18 mouse cellular contexts compared by ENCODE assay signal in genomic region chr5:66190481-66191184, GRCm38 (mm10). TPM values are rescaled to one million over a fixed set of nuclear protein-coding genes. Genes with fewer than 3 reads are reported as not detected.
A peak's percentile ranks its signal among the peaks of the same experiment; 100 is the strongest.
DNase-seq lines count a peak whose midpoint lies in the region; ATAC-seq and TF ChIP-seq lines count a peak whose summit lies in the region.
"Had no signal": no experiment of that assay in that cellular context is flagged by ENCODE, and none has a peak within 500 bp of the region (broad histone marks: within the 10 kb centered on the region; RNA-seq: fewer than 3 reads in every experiment).

No protein-coding gene starts in this region.

- H3K9me3 ChIP-seq in kidney, postnatal 0 days (replicated peaks; ENCODE audit: low read length), result no peaks in the 10 kb centered on the region
- no peaks in the 10 kb centered on the region for H3K9me3 ChIP-seq in kidney, embryonic 16.5 days (ENCODE audit: low read length)
- no peaks in the 10 kb centered on the region for H3K9me3 ChIP-seq in stomach, postnatal 0 days (ENCODE audit: control insufficient read depth, low read length)
- no peaks in the 10 kb centered on the region for H3K9me3 ChIP-seq in forebrain, embryonic 15.5 days
- H3K9me3 ChIP-seq: heart, embryonic 13.5 days had no signal

- no peak overlapping the region for H3K9ac ChIP-seq in kidney, postnatal 0 days (ENCODE audit: low read depth, low read length)
- no peak overlapping the region for H3K9ac ChIP-seq in kidney, embryonic 16.5 days (replicated peaks; ENCODE audit: low read length)
- no peak overlapping the region for H3K9ac ChIP-seq in stomach, postnatal 0 days (ENCODE audit: low read length)
- no peak overlapping the region for H3K9ac ChIP-seq in forebrain, embryonic 15.5 days (replicated peaks)
- H3K9ac ChIP-seq: heart, embryonic 13.5 days had no signal

- TF ChIP-seq CTCF in kidney, postnatal 0 days (IDR thresholded peaks at IDR 0.05; ENCODE audit: low read depth), result no peak
- no peak for TF ChIP-seq CTCF in stomach, postnatal 0 days (IDR thresholded peaks at IDR 0.05; ENCODE audit: low read depth)
- TF ChIP-seq CTCF in cerebellum, adult 2 months (IDR thresholded peaks at IDR 0.05; ENCODE audit: borderline replicate concordance, insufficient read depth, low read depth, low read length), result no peak

- no peak for ATAC-seq in kidney, postnatal 0 days (replicated peaks; ENCODE audit: low FRiP score, low read depth)
- no peak for ATAC-seq in kidney, embryonic 16.5 days (ENCODE audit: low FRiP score, low TSS enrichment)
- 0 out of 2 replicates have a peak, but pooled peaks have one; percentile 29 for ATAC-seq in stomach, postnatal 0 days (ENCODE audit: low FRiP score, low TSS enrichment)
- ATAC-seq in forebrain, embryonic 15.5 days (replicated peaks), result no peak
- ATAC-seq: inflammation-experienced regulatory T-cells, adult 6 months had no signal

- no peak overlapping the region for H3K4me3 ChIP-seq in kidney, postnatal 0 days (replicated peaks; ENCODE audit: low read depth, low read length)
- no peak overlapping the region for H3K4me3 ChIP-seq in kidney, embryonic 16.5 days (ENCODE audit: low read length)
- no peak overlapping the region for H3K4me3 ChIP-seq in stomach, postnatal 0 days (ENCODE audit: low read depth, low read length)
- H3K4me3 ChIP-seq in cerebellum, adult 2 months (replicated peaks; ENCODE audit: insufficient read depth, low read depth, low read length), result no peak overlapping the region
- H3K4me3 ChIP-seq in forebrain, embryonic 15.5 days, result no peak overlapping the region
- H3K4me3 ChIP-seq: erythroblast, embryonic 14.5 days; heart, embryonic 13.5 days; myocyte had no signal

- peak; percentile 11 for DNase-seq in kidney, postnatal 0 days (ENCODE audit: low spot score)
- DNase-seq in right cerebral cortex, postnatal 25 days, result peak; percentile 23
- DNase-seq in right cerebral cortex, postnatal 4 days, result no peak
- DNase-seq in R1 (ENCODE audit: low read depth, low spot score), result peak; percentile 63
- peak; percentile 17 for DNase-seq in stomach, postnatal 0 days (ENCODE audit: low spot score)
- DNase-seq in cerebellum, adult 2 months, result no peak
- DNase-seq: adrenal gland, postnatal 36 days; cerebellum, postnatal 10 days; embryo, embryonic 11 days; gastrocnemius, postnatal 36 days; kidney, adult 9 months had no signal

- H3K27ac ChIP-seq in kidney, postnatal 0 days, result no peak overlapping the region
- no peak overlapping the region for H3K27ac ChIP-seq in kidney, embryonic 16.5 days (ENCODE audit: low read length)
- no peak overlapping the region for H3K27ac ChIP-seq in stomach, postnatal 0 days (replicated peaks)
- no peak overlapping the region for H3K27ac ChIP-seq in cerebellum, adult 2 months (ENCODE audit: insufficient read depth, low read length)
- no peak overlapping the region for H3K27ac ChIP-seq in forebrain, embryonic 15.5 days (replicated peaks)
- H3K27ac ChIP-seq: heart, embryonic 13.5 days had no signal

- H3K36me3 ChIP-seq in kidney, postnatal 0 days (ENCODE audit: insufficient read depth, low read length), result no peaks in the 10 kb centered on the region
- H3K36me3 ChIP-seq in kidney, embryonic 16.5 days (ENCODE audit: insufficient read depth, low read length), result no peaks in the 10 kb centered on the region
- no peaks in the 10 kb centered on the region for H3K36me3 ChIP-seq in stomach, postnatal 0 days (ENCODE audit: control insufficient read depth, insufficient read depth, low read length)
- no peaks in the 10 kb centered on the region for H3K36me3 ChIP-seq in forebrain, embryonic 15.5 days
- H3K36me3 ChIP-seq: heart, embryonic 13.5 days had no signal

- TF ChIP-seq EP300 in stomach, postnatal 0 days (optimal IDR thresholded peaks at IDR 0.05), result no peak

- H3K4me2 ChIP-seq in kidney, postnatal 0 days (ENCODE audit: low read length), result no peak overlapping the region
- H3K4me2 ChIP-seq in kidney, embryonic 16.5 days (replicated peaks; ENCODE audit: low read depth, low read length), result no peak overlapping the region
- no peak overlapping the region for H3K4me2 ChIP-seq in stomach, postnatal 0 days (replicated peaks; ENCODE audit: low read depth)
- H3K4me2 ChIP-seq in forebrain, embryonic 15.5 days (replicated peaks), result no peak overlapping the region
- H3K4me2 ChIP-seq: heart, embryonic 13.5 days; midbrain, embryonic 11.5 days had no signal

- no peak for TF ChIP-seq POLR2A in cerebellum, adult 2 months (IDR thresholded peaks at IDR 0.05; ENCODE audit: borderline replicate concordance, insufficient read depth, low read length)

- no peaks in the 10 kb centered on the region for H3K4me1 ChIP-seq in kidney, postnatal 0 days (replicated peaks; ENCODE audit: insufficient read depth, low read length)
- H3K4me1 ChIP-seq in kidney, embryonic 16.5 days (ENCODE audit: insufficient read depth, low read length), result 0 out of 2 replicates have a peak, but pooled peaks cover 3% of the 10 kb centered on the region
- no peaks in the 10 kb centered on the region for H3K4me1 ChIP-seq in stomach, postnatal 0 days (replicated peaks; ENCODE audit: control insufficient read depth, insufficient read depth)
- no peaks in the 10 kb centered on the region for H3K4me1 ChIP-seq in cerebellum, adult 2 months (ENCODE audit: control insufficient read depth, insufficient read depth, low read length)
- H3K4me1 ChIP-seq in forebrain, embryonic 15.5 days, result no peaks in the 10 kb centered on the region
- H3K4me1 ChIP-seq: heart, embryonic 13.5 days had no signal

- no peaks in the 10 kb centered on the region for H3K27me3 ChIP-seq in kidney, postnatal 0 days (ENCODE audit: insufficient read depth, low read length)
- H3K27me3 ChIP-seq in kidney, embryonic 16.5 days (ENCODE audit: insufficient read depth, low read length), result no peaks in the 10 kb centered on the region
- no peaks in the 10 kb centered on the region for H3K27me3 ChIP-seq in stomach, postnatal 0 days (ENCODE audit: control insufficient read depth, insufficient read depth, low read length)
- no peaks in the 10 kb centered on the region for H3K27me3 ChIP-seq in cerebellum, adult 2 months (ENCODE audit: control insufficient read depth, insufficient read depth, low read length)
- no peaks in the 10 kb centered on the region for H3K27me3 ChIP-seq in forebrain, embryonic 15.5 days
- H3K27me3 ChIP-seq: heart, embryonic 13.5 days had no signal

- WGBS in kidney, postnatal 0 days, result 64% methylated on average over 16 of the region's 16 CpGs
- 63% methylated on average over 16 of the region's 16 CpGs for WGBS in kidney, embryonic 16.5 days
- 67% methylated on average over 16 of the region's 16 CpGs for WGBS in stomach, postnatal 0 days
- 84% methylated on average over 16 of the region's 16 CpGs for WGBS in cerebellum, adult 2 months
- WGBS in forebrain, embryonic 15.5 days, result 88% methylated on average over 16 of the region's 16 CpGs

RNA-seq across cellular contexts. Expression of gene Rbm47, which starts 17.7 kb away (rescaled TPM):
- polyA plus RNA-seq in kidney, postnatal 0 days (2015; fragmentation: Nextera tagmentation; extraction: Ambion mirVana), result 105 and 119 TPM in 2 replicates
- 75.0 and 85.6 TPM in 2 replicates for polyA plus RNA-seq in kidney, embryonic 16.5 days (2015; fragmentation: Nextera tagmentation; extraction: Ambion mirVana)
- 70.7 and 73.2 TPM in 2 replicates for polyA plus RNA-seq in stomach, postnatal 0 days (2015; fragmentation: Nextera tagmentation; extraction: Ambion mirVana)
- polyA plus RNA-seq in cerebellum, adult 2 months (2012; rRNA removed), result 0.49 and 1.7 TPM in 2 replicates
- 2.7 and 5.1 TPM in 2 replicates for polyA plus RNA-seq in forebrain, embryonic 15.5 days (2015; fragmentation: Nextera tagmentation; extraction: Ambion mirVana)

Comparison
In these comparisons a context has a peak if more than half of its experiments do, and no peak if none do; other contexts are left out.
1. DNase-seq: peak in kidney, postnatal 0 days (single experiment), right cerebral cortex, postnatal 25 days (single experiment), R1 (single experiment) and stomach, postnatal 0 days (single experiment); none in right cerebral cortex, postnatal 4 days (single experiment) and cerebellum, adult 2 months (0 of 2).
2. RNA of gene Rbm47, which starts 17.7 kb away (polyA plus RNA-seq): 105 to 119 TPM in kidney, postnatal 0 days, 75.0 to 85.6 TPM in kidney, embryonic 16.5 days and 70.7 to 73.2 TPM in stomach, postnatal 0 days; 2.7 to 5.1 TPM in forebrain, embryonic 15.5 days and 0.49 to 1.7 TPM in cerebellum, adult 2 months; every median in the first group is over 10 times any median in the second.